Mouse (Mus musculus): ENCODE measurements around the gene Grik3.

GRCm38 (mm10) chr4:125640921-125641663, 150.6 kb downstream of the Grik3 start:
- TF ChIP-seq CTCF (IDR thresholded peaks at IDR 0.05 in 2 of 3, conservative IDR thresholded peaks at IDR 0.05 in 1 of 3; ENCODE audit: control insufficient read depth in 1 of 3, insufficient read depth in 1 of 3, low read depth in 2 of 3, low read length in 3 of 3, poor library complexity in 1 of 3, severe bottlenecking in 1 of 3) (no peak), CHD2 (IDR thresholded peaks at IDR 0.05; ENCODE audit: low read length) (no peak), TCF12 (IDR thresholded peaks at IDR 0.05; ENCODE audit: low read depth, low read length) (no peak), POLR2A (IDR thresholded peaks at IDR 0.05; ENCODE audit: control insufficient read depth in 1 of 2, insufficient read depth in 1 of 2, low read depth in 1 of 2, low read length in 2 of 2, poor library complexity in 1 of 2) (no peak), MAX (IDR thresholded peaks at IDR 0.05; ENCODE audit: low read length) (no peak), ZC3H11A (IDR thresholded peaks at IDR 0.05; ENCODE audit: low read depth, low read length) (no peak), RCOR1 (IDR thresholded peaks at IDR 0.05; ENCODE audit: low read depth, low read length) (no peak), ZNF384 (IDR thresholded peaks at IDR 0.05; ENCODE audit: low read depth, low read length) (no peak), JUND (IDR thresholded peaks at IDR 0.05; ENCODE audit: low read depth, low read length) (no peak), E2F4 (IDR thresholded peaks at IDR 0.05; ENCODE audit: borderline replicate concordance, low read depth, low read length) (no peak), BHLHE40 (IDR thresholded peaks at IDR 0.05; ENCODE audit: borderline replicate concordance, low read depth, low read length) (no peak), GATA1 (IDR thresholded peaks at IDR 0.05; ENCODE audit: low read depth, low read length) (no peak), EP300 (IDR thresholded peaks at IDR 0.05; ENCODE audit: low read depth in 1 of 2, low read length in 2 of 2) (no peak), UBTF (IDR thresholded peaks at IDR 0.05; ENCODE audit: borderline replicate concordance, insufficient read depth, low read depth, low read length) (no peak)

Measured in MEL (cell line).